Mouse (Mus musculus) neural tube, embryonic 15.5 days (tissue): Measurements from ENCODE around the gene Cisd2. TPM values are rescaled to one million over a fixed set of nuclear protein-coding genes. Genes with fewer than 3 reads are reported as not detected.

Experiments
- ATAC-seq: fragments of 200-750 bp; cut with Nextera tagmentation; 2 replicates; pipeline ENCODE4 v1.8.0; 2017; ENCODE audit warnings: mild to moderate bottlenecking, moderate TSS enrichment, moderate library complexity; ENCODE audit not compliant: low FRiP score
- H3K27ac ChIP-seq: fragments of 300-500 bp; sonication (generic); replicated peaks from 2 replicates; pipeline ENCODE4 v1.5.1; 2015; ENCODE audit warnings: mild to moderate bottlenecking, inconsistent platforms
- H3K27me3 ChIP-seq: fragments of 300-500 bp; sonication (generic); replicated peaks from 2 replicates; pipeline ENCODE4 v1.6.1; 2015; ENCODE audit warnings: inconsistent platforms
- H3K36me3 ChIP-seq: fragments of 300-500 bp; sonication (generic); 2 replicates; pipeline ENCODE4 v1.6.1; 2015; ENCODE audit warnings: inconsistent platforms
- H3K4me1 ChIP-seq: fragments of 300-500 bp; sonication (generic); 2 replicates; pipeline ENCODE4 v1.6.1; 2015; ENCODE audit warnings: inconsistent platforms
- H3K4me2 ChIP-seq: fragments of 300-500 bp; sonication (generic); 2 replicates; pipeline ENCODE4 v1.6.1; 2015; ENCODE audit warnings: inconsistent platforms, mild to moderate bottlenecking, moderate library complexity
- H3K4me3 ChIP-seq: fragments of 300-500 bp; sonication (generic); replicated peaks from 2 replicates; pipeline ENCODE4 v1.5.1; 2015; ENCODE audit warnings: mild to moderate bottlenecking, inconsistent platforms
- H3K9ac ChIP-seq: fragments of 300-500 bp; sonication (generic); replicated peaks from 2 replicates; pipeline ENCODE4 v1.6.1; 2015; ENCODE audit warnings: mild to moderate bottlenecking, inconsistent platforms
- H3K9me3 ChIP-seq: fragments of 300-500 bp; sonication (generic); replicated peaks from 2 replicates; pipeline ENCODE4 v1.6.1; 2016; ENCODE audit warnings: inconsistent platforms
- WGBS: fragments of 180-500 bp; shearing (Covaris S2); methylation state at CpG from one replicate; pipeline ENCODE4 v1.1.7; 2015; ENCODE audit warnings: mixed read lengths; 5-methylcytosine and 5-hydroxymethylcytosine counted together
- polyA plus RNA-seq: library from polyadenylated mRNA; unstranded; fragments of >200 nt; fragmentation: Nextera tagmentation; extraction: Ambion mirVana; gene quantifications from 2 replicates; pipeline ENCODE4 v1.2.1, GENCODE M21; 2015

Gene Cisd2
- 67.1 and 69.0 TPM in 2 replicates for polyA plus RNA-seq

- Histone ChIP-seq H3K27ac (peak within 1 kb of the TSS; percentile 99), H3K9me3 (no peaks in the 10 kb centered on the region), H3K4me3 (peak within 1 kb of the TSS; percentile 78), H3K4me1 (peaks cover 22% of the 10 kb centered on the region), H3K27me3 (no peaks in the 10 kb centered on the region), H3K36me3 (no peaks in the 10 kb centered on the region), H3K9ac (peak within 1 kb of the TSS; percentile 82), H3K4me2 (peak within 1 kb of the TSS; percentile 75)
- 3% methylated on average over 8 of the region's 8 CpGs for WGBS
- peak; percentile 33 for ATAC-seq
Measured at GRCm38 (mm10) chr3:135423608-135424212, at the start of gene Cisd2. Cisd2 (minus strand) TSS chr3:135423925.

GRCm38 (mm10) chr3:135470823-135471222 lies 47.1 kb upstream of the Cisd2 start:
- H3K9me3 ChIP-seq: no peaks in the 10 kb centered on the region
- no peak overlapping the region for H3K4me2 ChIP-seq
- H3K36me3 ChIP-seq: peaks cover 4% of the 10 kb centered on the region; the same call in 1 of the 2 replicates
- H3K27ac ChIP-seq: no peak overlapping the region
- no peak overlapping the region for H3K4me3 ChIP-seq
- ATAC-seq: no peak
- 83% methylated on average over 1 of the region's 1 CpGs for WGBS
- no peaks in the 10 kb centered on the region for H3K4me1 ChIP-seq
- no peak overlapping the region for H3K9ac ChIP-seq
- H3K27me3 ChIP-seq: no peaks in the 10 kb centered on the region

GRCm38 (mm10) chr3:135469974-135470373 lies 46.2 kb upstream of the Cisd2 start:
- Histone ChIP-seq H3K36me3 (peaks cover 4% of the 10 kb centered on the region; the same call in 1 of the 2 replicates), H3K27ac (no peak overlapping the region), H3K9me3 (no peaks in the 10 kb centered on the region), H3K4me2 (no peak overlapping the region), H3K4me3 (no peak overlapping the region), H3K27me3 (no peaks in the 10 kb centered on the region), H3K9ac (no peak overlapping the region), H3K4me1 (no peaks in the 10 kb centered on the region)
- 38% methylated on average over 4 of the region's 4 CpGs for WGBS
- peak; percentile 19; the same call in 1 of the 2 replicates for ATAC-seq

GRCm38 (mm10) chr3:135469146-135469545 lies 45.4 kb upstream of the Cisd2 start:
- 0 out of 2 replicates have a peak, but pooled peaks have one; percentile 34 for ATAC-seq
- WGBS: 52% methylated on average over 3 of the region's 3 CpGs
- Histone ChIP-seq H3K36me3 (peaks cover 4% of the 10 kb centered on the region; the same call in 1 of the 2 replicates), H3K27me3 (no peaks in the 10 kb centered on the region), H3K4me3 (no peak overlapping the region), H3K4me2 (no peak overlapping the region), H3K9me3 (no peaks in the 10 kb centered on the region), H3K9ac (no peak overlapping the region), H3K27ac (no peak overlapping the region), H3K4me1 (no peaks in the 10 kb centered on the region)

GRCm38 (mm10) chr3:135468402-135468801 lies 44.7 kb upstream of the Cisd2 start:
- WGBS: 86% methylated on average over 1 of the region's 1 CpGs
- Histone ChIP-seq H3K27ac (no peak overlapping the region), H3K4me1 (no peaks in the 10 kb centered on the region), H3K4me3 (no peak overlapping the region), H3K9me3 (no peaks in the 10 kb centered on the region), H3K9ac (no peak overlapping the region), H3K4me2 (no peak overlapping the region), H3K36me3 (peaks cover 4% of the 10 kb centered on the region; the same call in 1 of the 2 replicates), H3K27me3 (no peaks in the 10 kb centered on the region)
- ATAC-seq: no peak

GRCm38 (mm10) chr3:135458981-135459380 lies 35.3 kb upstream of the Cisd2 start:
- Histone ChIP-seq H3K27me3 (no peaks in the 10 kb centered on the region), H3K36me3 (peaks cover 13% of the 10 kb centered on the region), H3K9me3 (no peaks in the 10 kb centered on the region), H3K4me2 (no peak overlapping the region), H3K4me3 (no peak overlapping the region), H3K9ac (no peak overlapping the region), H3K4me1 (no peaks in the 10 kb centered on the region), H3K27ac (no peak overlapping the region)
- no peak for ATAC-seq

GRCm38 (mm10) chr3:135444930-135445329 lies 21.2 kb upstream of the Cisd2 start:
- Histone ChIP-seq H3K9ac (no peak overlapping the region), H3K4me3 (no peak overlapping the region), H3K27me3 (no peaks in the 10 kb centered on the region), H3K4me2 (no peak overlapping the region), H3K36me3 (peaks cover 8% of the 10 kb centered on the region; the same call in 1 of the 2 replicates), H3K4me1 (peaks cover 27% of the 10 kb centered on the region), H3K9me3 (no peaks in the 10 kb centered on the region), H3K27ac (no peak overlapping the region)
- ATAC-seq: no peak

GRCm38 (mm10) chr3:135440621-135441020 lies 16.9 kb upstream of the Cisd2 start:
- 48% methylated on average over 10 of the region's 10 CpGs for WGBS
- Histone ChIP-seq H3K4me2 (peak overlapping the region; percentile 89), H3K4me1 (peaks cover 38% of the 10 kb centered on the region), H3K9ac (peak overlapping the region; percentile 88; the same call in 1 of the 2 replicates), H3K4me3 (peak overlapping the region; percentile 91), H3K27ac (no peak overlapping the region), H3K27me3 (no peaks in the 10 kb centered on the region), H3K36me3 (0 out of 2 replicates have a peak, but pooled peaks cover 2% of the 10 kb centered on the region), H3K9me3 (no peaks in the 10 kb centered on the region)
- no peak for ATAC-seq

GRCm38 (mm10) chr3:135440221-135440620 lies 16.5 kb upstream of the Cisd2 start:
- Histone ChIP-seq H3K4me3 (peak overlapping the region; percentile 91), H3K9me3 (no peaks in the 10 kb centered on the region), H3K9ac (peak overlapping the region; percentile 88), H3K27me3 (no peaks in the 10 kb centered on the region), H3K4me1 (peaks cover 38% of the 10 kb centered on the region), H3K36me3 (0 out of 2 replicates have a peak, but pooled peaks cover 2% of the 10 kb centered on the region), H3K4me2 (peak overlapping the region; percentile 89), H3K27ac (peak overlapping the region; percentile 99; the same call in 1 of the 2 replicates)
- ATAC-seq: no peak
- 26% methylated on average over 7 of the region's 7 CpGs for WGBS

- 0 out of 2 replicates have a peak, but pooled peaks cover 2% of the 10 kb centered on the region for H3K36me3 ChIP-seq
- peak overlapping the region; percentile 88 for H3K9ac ChIP-seq
- WGBS: 3% methylated on average over 15 of the region's 15 CpGs
- H3K9me3 ChIP-seq: no peaks in the 10 kb centered on the region
- ATAC-seq: no peak
- peak overlapping the region; percentile 91 for H3K4me3 ChIP-seq
- peaks cover 36% of the 10 kb centered on the region for H3K4me1 ChIP-seq
- peak overlapping the region; percentile 89 for H3K4me2 ChIP-seq
- no peaks in the 10 kb centered on the region for H3K27me3 ChIP-seq
- peak overlapping the region; percentile 99 for H3K27ac ChIP-seq
Measured at GRCm38 (mm10) chr3:135439651-135440050, 15.9 kb upstream of the Cisd2 start.

- H3K9ac ChIP-seq: peak overlapping the region; percentile 88
- no peaks in the 10 kb centered on the region for H3K9me3 ChIP-seq
- H3K27ac ChIP-seq: peak overlapping the region; percentile 99
- H3K27me3 ChIP-seq: no peaks in the 10 kb centered on the region
- WGBS: under 1% methylated on average over 49 of the region's 76 CpGs
- H3K4me1 ChIP-seq: peaks cover 36% of the 10 kb centered on the region
- peak; percentile 60 for ATAC-seq
- H3K36me3 ChIP-seq: 0 out of 2 replicates have a peak, but pooled peaks cover 2% of the 10 kb centered on the region
- H3K4me2 ChIP-seq: peak overlapping the region; percentile 89
- peak overlapping the region; percentile 91 for H3K4me3 ChIP-seq
Measured at GRCm38 (mm10) chr3:135438913-135439531, 15.3 kb upstream of the Cisd2 start.

- Histone ChIP-seq H3K36me3 (0 out of 2 replicates have a peak, but pooled peaks cover 2% of the 10 kb centered on the region), H3K9me3 (no peaks in the 10 kb centered on the region), H3K4me2 (peak overlapping the region; percentile 89), H3K27ac (peak overlapping the region; percentile 99), H3K9ac (peak overlapping the region; percentile 88), H3K4me3 (peak overlapping the region; percentile 91), H3K27me3 (no peaks in the 10 kb centered on the region), H3K4me1 (peaks cover 33% of the 10 kb centered on the region)
- ATAC-seq: peak; percentile 81
- WGBS: 0% methylated on average over 34 of the region's 50 CpGs
Measured at GRCm38 (mm10) chr3:135438531-135438912, 14.8 kb upstream of the Cisd2 start.
